Mouse (Mus musculus) erythroid progenitor cell, adult 5-6 weeks (primary cell): ENCODE results near the gene Adprhl2. TPM values are rescaled to one million over a fixed set of nuclear protein-coding genes. Genes with fewer than 3 reads are reported as not detected.
A peak's percentile ranks its signal among the peaks of the same experiment; 100 is the strongest.

Experiments used
- ATAC-seq: replicated peaks from 2 replicates; pipeline ENCODE4 v1.8.0; 2016; ENCODE audit warnings: moderate number of reproducible peaks, mild to moderate bottlenecking, moderate TSS enrichment, inconsistent platforms; ENCODE audit not compliant: poor library complexity, low FRiP score, severe bottlenecking
- total RNA-seq, 2 experiments: library from RNA; stranded (forward) in 1 of 2; stranded (reverse) in 1 of 2; fragments of 150-400 nt in 1 of 2; fragments of 186-747, 209-891 nt in 1 of 2; gene quantifications; 2 replicates each; pipeline versions ENCODE4 v1.2.3 to v1.2.4; 2015 to 2017; ENCODE audit warnings: low replicate concordance in 2 of 2

Adprhl2 gene
- total RNA-seq, 2 experiments from 2014 or later: 5.5 TPM; not detected in 1

DNA sequence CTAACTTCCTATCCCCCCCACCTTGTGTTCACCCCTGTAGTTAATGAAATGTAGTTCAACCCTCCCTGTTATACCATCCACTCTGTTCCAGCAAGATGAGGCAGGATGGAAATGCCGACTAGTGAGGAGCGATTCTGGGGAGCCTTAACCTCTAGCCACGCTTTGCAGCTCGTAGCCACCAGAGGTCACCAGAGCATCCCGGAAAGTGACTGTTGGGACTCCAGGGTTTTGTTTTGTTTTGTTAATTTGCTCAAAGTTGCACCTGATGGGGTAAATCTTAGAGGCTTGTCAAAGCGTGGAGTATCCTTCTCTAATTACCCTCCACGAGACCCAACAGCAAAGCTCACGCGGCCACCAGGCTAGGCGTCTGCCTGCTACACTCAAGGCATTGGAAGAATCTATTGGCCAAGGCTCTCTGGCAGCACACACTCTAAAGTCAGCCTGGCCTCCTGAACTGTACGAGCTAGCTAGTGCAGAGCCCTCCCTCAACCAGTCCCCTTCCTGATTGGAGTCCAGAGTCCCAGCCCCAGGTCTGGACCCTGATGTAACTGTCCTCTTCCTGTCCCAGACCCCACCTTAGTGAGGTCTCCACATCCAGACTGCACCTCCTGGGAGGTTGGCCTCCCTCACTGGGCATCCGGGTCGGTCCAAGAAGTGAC is 43.5 kb downstream of the Adprhl2 start:
- 0 out of 2 replicates have a peak, but pooled peaks have one; percentile 40 for ATAC-seq

DNA sequence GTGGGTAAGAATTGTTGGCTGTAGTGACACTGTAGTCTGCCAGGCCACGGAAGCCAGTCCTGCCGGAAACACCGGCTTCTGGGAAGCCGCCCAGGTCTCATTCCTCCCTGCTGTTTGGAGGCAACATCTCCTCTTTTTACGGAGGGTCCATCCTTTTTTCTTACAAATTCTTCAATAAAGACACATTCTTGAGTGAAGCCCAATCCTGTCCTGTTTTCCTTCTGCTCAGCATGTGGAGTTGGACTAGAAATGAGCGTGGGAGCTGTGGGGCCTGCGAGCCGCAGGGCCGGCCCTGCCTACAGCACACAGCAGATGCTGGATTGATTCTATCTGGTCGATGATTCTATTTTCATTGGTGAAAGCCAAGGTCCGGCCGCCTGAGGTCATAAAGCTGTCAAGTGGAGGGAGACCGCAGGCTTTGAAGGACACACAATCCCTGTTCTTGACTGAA is 45.8 kb downstream of the Adprhl2 start:
- no peak for ATAC-seq

DNA sequence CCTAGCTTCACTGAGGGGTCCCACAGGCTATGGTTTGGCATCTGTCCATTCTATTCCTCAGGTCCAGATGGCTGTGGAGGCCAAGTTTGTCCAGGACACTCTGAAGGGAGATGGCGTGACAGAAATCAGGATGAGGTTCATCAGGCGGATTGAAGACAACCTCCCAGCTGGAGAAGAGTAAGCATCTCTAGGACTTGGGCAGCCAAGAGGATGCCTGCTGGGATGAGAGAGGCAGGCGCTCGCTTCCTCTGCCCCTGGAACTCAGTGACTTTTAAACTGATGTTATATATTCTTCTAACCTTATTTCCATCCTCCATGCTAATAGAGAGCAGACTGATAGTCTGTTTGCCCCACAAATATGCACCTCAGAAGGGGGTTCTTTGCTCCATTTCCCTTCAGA is 46.4 kb downstream of the Adprhl2 start:
- ATAC-seq: no peak

DNA sequence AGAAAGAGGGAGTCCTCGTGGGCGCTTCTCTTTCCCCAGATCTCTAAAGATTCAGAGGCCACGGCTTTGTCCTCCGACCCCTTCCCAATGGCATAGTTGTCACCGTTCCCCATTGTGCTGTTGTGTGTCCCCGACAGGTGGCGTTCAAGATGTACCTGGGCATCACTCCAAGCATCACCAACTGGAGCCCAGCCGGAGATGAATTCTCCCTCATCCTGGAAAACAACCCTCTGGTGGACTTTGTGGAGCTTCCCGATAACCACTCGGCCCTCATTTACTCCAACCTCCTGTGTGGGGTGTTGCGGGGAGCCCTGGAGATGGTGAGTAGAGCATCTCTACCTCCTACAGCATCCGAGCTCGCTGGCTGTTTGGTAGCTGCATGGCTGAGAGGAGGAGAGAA is 47.8 kb downstream of the Adprhl2 start:
- ATAC-seq: no peak

DNA sequence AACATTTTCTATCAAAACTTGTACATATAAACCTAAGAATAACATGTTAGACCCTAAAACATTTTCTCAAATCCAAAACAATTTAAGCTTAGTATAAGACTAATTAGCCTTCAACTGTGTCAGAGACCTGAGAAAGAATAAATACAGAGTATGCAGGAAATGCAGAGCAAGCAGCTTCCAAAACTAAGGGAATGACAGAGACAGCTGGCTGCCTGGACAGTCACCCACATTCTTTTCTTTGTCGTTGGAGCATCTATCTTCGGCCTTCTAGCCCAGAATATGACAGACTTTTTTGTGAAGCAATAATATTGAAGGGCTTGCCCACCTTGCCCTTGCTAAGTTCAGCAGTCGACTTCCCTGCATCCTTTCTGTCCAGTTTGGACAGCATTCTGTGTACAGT is 52.2 kb downstream of the Adprhl2 start:
- ATAC-seq: no peak

Other genes starting within 250 kb of the Adprhl2 start
- 18.0 and 73.2 TPM in 2 replicates for gene Lsm10, start 225.1 kb downstream of the Adprhl2 start, total RNA-seq (2015; ENCODE audit: low replicate concordance)
- 2.2 and 4.1 TPM in 2 replicates for gene Lsm10, start 225.1 kb downstream of the Adprhl2 start, total RNA-seq (2017; ENCODE audit: low replicate concordance)
- gene Stk40, start 217.7 kb downstream of the Adprhl2 start, total RNA-seq (2015; ENCODE audit: low replicate concordance): 4.7 and 10.1 TPM in 2 replicates
- gene Stk40, start 217.7 kb downstream of the Adprhl2 start, total RNA-seq (2017; ENCODE audit: low replicate concordance): 2.4 and 6.4 TPM in 2 replicates
- not detected in 2 replicates for gene Eva1b, start 174.0 kb downstream of the Adprhl2 start, total RNA-seq (2015; ENCODE audit: low replicate concordance)
- gene Eva1b, start 174.0 kb downstream of the Adprhl2 start, total RNA-seq (2017; ENCODE audit: low replicate concordance): 0.51 TPM in 1 of 2 replicates, not detected in the other
- 1.8 TPM in 1 of 2 replicates, not detected in the other for gene Sh3d21, start 158.2 kb downstream of the Adprhl2 start, total RNA-seq (2015; ENCODE audit: low replicate concordance)
- 0.90 TPM in 1 of 2 replicates, not detected in the other for gene Sh3d21, start 158.2 kb downstream of the Adprhl2 start, total RNA-seq (2017; ENCODE audit: low replicate concordance)
- gene Thrap3, start 118.9 kb downstream of the Adprhl2 start, total RNA-seq (2015; ENCODE audit: low replicate concordance): 169 and 213 TPM in 2 replicates
- gene Thrap3, start 118.9 kb downstream of the Adprhl2 start, total RNA-seq (2017; ENCODE audit: low replicate concordance): 298 and 354 TPM in 2 replicates
- 6.7 and 12.3 TPM in 2 replicates for gene Map7d1, start 65.4 kb downstream of the Adprhl2 start, total RNA-seq (2015; ENCODE audit: low replicate concordance)
- gene Map7d1, start 65.4 kb downstream of the Adprhl2 start, total RNA-seq (2017; ENCODE audit: low replicate concordance): 6.3 and 8.2 TPM in 2 replicates
- 10.9 and 22.3 TPM in 2 replicates for gene Trappc3, start 59.4 kb downstream of the Adprhl2 start, total RNA-seq (2015; ENCODE audit: low replicate concordance)
- 9.2 and 10.8 TPM in 2 replicates for gene Trappc3, start 59.4 kb downstream of the Adprhl2 start, total RNA-seq (2017; ENCODE audit: low replicate concordance)
- not detected in 2 replicates for gene Col8a2, start 34.9 kb downstream of the Adprhl2 start, total RNA-seq (2015; ENCODE audit: low replicate concordance)
- gene Col8a2, start 34.9 kb downstream of the Adprhl2 start, total RNA-seq (2017; ENCODE audit: low replicate concordance): 0.39 TPM in 1 of 2 replicates, not detected in the other
- gene Tekt2, start 4.0 kb upstream of the Adprhl2 start, total RNA-seq (2015; ENCODE audit: low replicate concordance): not detected in 2 replicates
- not detected in 2 replicates for gene Tekt2, start 4.0 kb upstream of the Adprhl2 start, total RNA-seq (2017; ENCODE audit: low replicate concordance)
- gene Ago3, start 107.9 kb upstream of the Adprhl2 start, total RNA-seq (2015; ENCODE audit: low replicate concordance): 3.4 and 13.7 TPM in 2 replicates
- gene Ago3, start 107.9 kb upstream of the Adprhl2 start, total RNA-seq (2017; ENCODE audit: low replicate concordance): 2.3 and 5.0 TPM in 2 replicates
- 4.2 and 4.3 TPM in 2 replicates for gene Ago1, start 146.9 kb upstream of the Adprhl2 start, total RNA-seq (2015; ENCODE audit: low replicate concordance)
- gene Ago1, start 146.9 kb upstream of the Adprhl2 start, total RNA-seq (2017; ENCODE audit: low replicate concordance): 1.8 and 3.6 TPM in 2 replicates
- 0.84 TPM in 1 of 2 replicates, not detected in the other for gene Ago4, start 211.8 kb upstream of the Adprhl2 start, total RNA-seq (2015; ENCODE audit: low replicate concordance)
- gene Ago4, start 211.8 kb upstream of the Adprhl2 start, total RNA-seq (2017; ENCODE audit: low replicate concordance): 0.45 and 0.90 TPM in 2 replicates
- gene Clspn, start 235.2 kb upstream of the Adprhl2 start, total RNA-seq (2015; ENCODE audit: low replicate concordance): 76.3 and 172 TPM in 2 replicates
- gene Clspn, start 235.2 kb upstream of the Adprhl2 start, total RNA-seq (2017; ENCODE audit: low replicate concordance): 304 and 354 TPM in 2 replicates